12 mouse cellular contexts compared by ENCODE assay signal in the genomic region with DNA sequence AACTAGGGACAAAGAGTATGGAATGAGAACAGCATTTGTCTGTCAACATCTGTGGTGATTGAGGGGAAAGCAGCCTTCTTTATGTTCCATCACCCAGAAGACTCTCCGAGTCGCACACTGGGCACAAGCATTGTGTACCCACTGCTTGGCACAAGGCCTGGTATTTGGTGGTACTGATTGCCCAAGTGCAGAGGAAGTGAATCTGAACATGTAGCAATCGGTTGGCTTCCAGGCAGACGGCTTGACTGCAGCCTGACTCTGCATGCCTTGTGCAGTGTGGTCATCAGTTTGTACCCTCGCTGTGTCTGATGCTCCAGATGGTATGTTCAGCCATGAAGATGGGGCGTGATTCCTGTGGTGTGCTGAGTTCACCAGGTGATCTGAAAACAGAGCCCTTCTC. TPM values are rescaled to one million over a fixed set of nuclear protein-coding genes. Genes with fewer than 3 reads are reported as not detected.
DNase-seq lines count a peak whose midpoint lies in the region; ATAC-seq lines count a peak whose summit lies in the region.
"Had no signal": no experiment of that assay in that cellular context is flagged by ENCODE, and none has a peak within 500 bp of the region (broad histone marks: within the 10 kb centered on the region; RNA-seq: fewer than 3 reads in every experiment).

No protein-coding gene starts in this region.

- H3K27ac ChIP-seq in midbrain, embryonic 16.5 days (ENCODE audit: low read length), result no peak overlapping the region
- H3K27ac ChIP-seq: heart, adult 2 months had no signal

- H3K4me2 ChIP-seq in midbrain, embryonic 16.5 days (ENCODE audit: low read length), result no peak overlapping the region
- H3K4me2 ChIP-seq: lung, embryonic 14.5 days had no signal

- H3K4me3 ChIP-seq in midbrain, embryonic 16.5 days (ENCODE audit: low read depth, low read length), result no peak overlapping the region
- H3K4me3 ChIP-seq: heart, adult 2 months had no signal

- no peak for ATAC-seq in midbrain, embryonic 16.5 days
- ATAC-seq: intestine, embryonic 16.5 days had no signal

- no peaks in the 10 kb centered on the region for H3K9me3 ChIP-seq in midbrain, embryonic 16.5 days (replicated peaks; ENCODE audit: control insufficient read depth, low read length, poor library complexity, severe bottlenecking)

- intact Hi-C loops in left cerebral cortex, postnatal 36 days (cut with DNase I), result no loop called here

- H3K36me3 ChIP-seq in midbrain, embryonic 16.5 days (ENCODE audit: control insufficient read depth, insufficient read depth, low read length), result no peaks in the 10 kb centered on the region

- H3K4me1 ChIP-seq in midbrain, embryonic 16.5 days (ENCODE audit: control insufficient read depth, insufficient read depth, low read length), result peaks cover 3% of the 10 kb centered on the region

- peak; percentile 68 for DNase-seq in layer of hippocampus, adult 11-12 months (ENCODE audit: low spot score)
- DNase-seq in layer of hippocampus, postnatal 10 days (ENCODE audit: low spot score in 2 of 2), result no peak
- peak; percentile 38 for DNase-seq in Muller cell, postnatal 12 days (ENCODE audit: inconsistent ontology term)
- peak; percentile 55 for DNase-seq in brain, adult 2 months (ENCODE audit: low read depth, low spot score)
- peak; percentile 39 for DNase-seq in lung, postnatal 25 days (ENCODE audit: low spot score)
- no peak for DNase-seq in left cerebral cortex, postnatal 36 days (ENCODE audit: low spot score in 2 of 2)
- no peak for DNase-seq in kidney, adult 11 months
- DNase-seq: lung, embryonic 14.5 days; right cerebral cortex, postnatal 4 days had no signal

- H3K9ac ChIP-seq in midbrain, embryonic 16.5 days (ENCODE audit: low read depth, low read length), result no peak overlapping the region
- H3K9ac ChIP-seq: lung, embryonic 14.5 days had no signal

- 89% methylated on average over 6 of the region's 6 CpGs for WGBS in midbrain, embryonic 16.5 days

- H3K27me3 ChIP-seq in midbrain, embryonic 16.5 days (ENCODE audit: control insufficient read depth, insufficient read depth, low read depth, low read length), result no peaks in the 10 kb centered on the region

RNA-seq across cellular contexts. Expression of a gene that starts 39.8 kb away (rescaled TPM):
- 10 to 100 TPM; 36.6 to 38.9 TPM for total RNA-seq in layer of hippocampus, postnatal 10 days (2021)
- total RNA-seq in left cerebral cortex, postnatal 36 days (2021), result 10 to 100 TPM; 30.6 to 36.6 TPM
- polyA plus RNA-seq in midbrain, embryonic 16.5 days (2015; fragmentation: Nextera tagmentation; extraction: Ambion mirVana), result 88.8 and 98.7 TPM in 2 replicates

Comparison
In these comparisons a context has a peak if more than half of its experiments do, and no peak if none do; other contexts are left out.
1. DNase-seq: peak in layer of hippocampus, adult 11-12 months (single experiment), Muller cell, postnatal 12 days (single experiment), brain, adult 2 months (single experiment) and lung, postnatal 25 days (single experiment); none in layer of hippocampus, postnatal 10 days (0 of 2), left cerebral cortex, postnatal 36 days (0 of 2) and kidney, adult 11 months (single experiment).